Mouse (Mus musculus): ENCODE measurements around the gene Whamm.

Whamm gene

DNA sequence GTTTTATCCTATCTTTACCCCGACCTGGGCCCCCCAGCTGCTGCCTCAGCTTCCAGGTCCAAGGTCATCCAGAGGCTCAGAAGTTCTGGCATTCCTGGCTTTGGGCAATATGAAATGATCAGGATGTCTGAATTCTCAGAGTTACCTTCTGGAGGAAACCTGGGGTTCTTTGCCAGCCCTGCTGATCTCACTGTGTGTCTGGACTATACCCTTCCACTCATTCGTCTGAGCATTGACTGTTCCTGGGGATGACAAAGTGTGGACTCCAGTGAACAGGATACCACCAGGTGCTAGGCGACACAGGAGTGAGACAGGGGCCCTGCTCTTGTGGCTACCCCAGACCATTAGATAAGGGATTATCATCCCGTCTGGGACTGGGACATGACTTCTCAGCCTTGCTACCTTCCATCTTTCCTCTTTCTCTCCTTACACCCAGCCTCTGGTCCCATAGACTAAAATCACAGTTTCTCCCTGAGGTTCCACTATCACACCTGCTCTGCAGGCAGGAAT, 7.5 kb upstream of the Whamm start:
- CTCF ChIA-PET, result interaction anchor here (0.6 kb wide), 1 partner anchor 20 kb away, joined by 4 read pairs; no protein-coding TSS in a partner anchor

GRCm38 (mm10) chr7:81564766-81565165, 6.3 kb upstream of the Whamm start:
- CTCF ChIA-PET, result no interaction called here

DNA sequence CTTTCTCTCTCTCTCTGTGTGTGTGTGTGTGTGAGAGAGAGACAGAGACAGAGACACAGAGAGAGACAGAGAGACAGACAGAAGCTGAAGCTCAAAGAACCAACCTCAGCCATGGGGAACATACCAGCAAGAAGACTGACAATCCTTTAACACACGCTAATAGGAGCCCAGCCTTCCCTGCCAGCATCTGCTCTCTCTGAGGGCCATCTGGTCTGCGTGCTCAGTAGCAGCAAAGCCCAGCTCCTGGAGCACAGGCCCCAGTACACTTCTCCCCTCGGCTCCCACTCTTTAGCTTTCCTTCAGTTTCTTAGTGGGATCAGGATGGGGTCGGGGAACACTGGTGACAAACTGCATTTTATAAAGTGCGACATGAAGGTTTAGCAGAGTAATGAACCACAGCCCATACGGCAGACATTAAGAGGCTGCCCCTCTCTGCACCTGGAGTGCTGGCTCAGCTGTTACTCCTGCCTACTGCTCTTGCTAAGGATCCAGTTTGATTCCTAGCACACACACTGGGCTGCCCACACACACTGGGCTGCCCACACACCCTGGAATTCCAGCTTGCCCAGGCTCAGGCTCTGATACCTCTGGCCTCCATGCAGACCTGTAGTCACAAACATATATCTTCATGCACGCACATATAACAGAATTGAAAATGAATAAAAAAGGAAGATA, 5.5 kb upstream of the Whamm start:
- CTCF ChIA-PET, result interaction anchor here (0.7 kb wide), 1 partner anchor 95 kb away, joined by 3 read pairs; no protein-coding TSS in a partner anchor

GRCm38 (mm10) chr7:81566332-81566731, 4.7 kb upstream of the Whamm start:
- CTCF ChIA-PET, result no interaction called here

- CTCF ChIA-PET, result no interaction called here
Measured at GRCm38 (mm10) chr7:81566892-81567291, 4.2 kb upstream of the Whamm start, which contains the start of gene Fsd2. Gene Fsd2, minus strand, starts transcription at chr7:81566944.

GRCm38 (mm10) chr7:81567396-81567795, 3.7 kb upstream of the Whamm start:
- CTCF ChIA-PET, result interaction anchor here (0.6 to 0.7 kb wide), 2 partner anchors 184 to 1611 kb away, joined by 3 to 4 read pairs; no protein-coding TSS in a partner anchor

- CTCF ChIA-PET, result no interaction called here
Measured at GRCm38 (mm10) chr7:81569851-81570250, 1.2 kb upstream of the Whamm start.

GRCm38 (mm10) chr7:81570271-81570670, 795 bp upstream of the Whamm start:
- CTCF ChIA-PET, result interaction anchor here (0.7 kb wide), 1 partner anchor 46 kb away, joined by 3 read pairs; no protein-coding TSS in a partner anchor

GRCm38 (mm10) chr7:81570752-81571107, 336 bp upstream of the Whamm start:
- CTCF ChIA-PET, result interaction anchor here (0.7 kb wide), 1 partner anchor 47 kb away, joined by 3 read pairs; no protein-coding TSS in a partner anchor

DNA sequence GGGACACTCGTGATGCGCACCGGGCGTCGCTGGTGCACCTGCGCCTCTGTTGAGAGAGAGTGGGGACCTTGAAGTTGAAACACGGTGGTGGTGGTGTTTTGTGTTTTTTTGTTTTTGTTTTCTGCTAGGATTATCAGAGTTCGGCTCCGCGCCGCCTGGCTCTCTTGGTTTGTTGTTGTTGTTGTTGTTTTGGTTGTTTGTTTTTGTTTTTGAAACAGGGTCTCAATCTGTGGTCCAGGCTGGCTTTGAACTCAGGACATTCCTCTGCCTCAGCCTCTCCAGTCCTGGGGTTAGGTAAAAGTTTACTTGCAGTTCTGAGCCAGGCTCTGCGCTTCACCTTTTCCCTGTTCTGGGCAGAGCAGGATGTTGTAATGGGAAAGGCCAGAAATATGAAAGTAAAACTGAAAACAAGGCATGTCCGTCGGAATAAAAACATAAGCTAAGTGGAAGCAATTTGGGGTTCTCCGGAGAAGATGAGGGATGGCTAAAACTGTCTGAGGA, 925 bp downstream of the Whamm start:
- CTCF ChIA-PET, result no interaction called here

DNA sequence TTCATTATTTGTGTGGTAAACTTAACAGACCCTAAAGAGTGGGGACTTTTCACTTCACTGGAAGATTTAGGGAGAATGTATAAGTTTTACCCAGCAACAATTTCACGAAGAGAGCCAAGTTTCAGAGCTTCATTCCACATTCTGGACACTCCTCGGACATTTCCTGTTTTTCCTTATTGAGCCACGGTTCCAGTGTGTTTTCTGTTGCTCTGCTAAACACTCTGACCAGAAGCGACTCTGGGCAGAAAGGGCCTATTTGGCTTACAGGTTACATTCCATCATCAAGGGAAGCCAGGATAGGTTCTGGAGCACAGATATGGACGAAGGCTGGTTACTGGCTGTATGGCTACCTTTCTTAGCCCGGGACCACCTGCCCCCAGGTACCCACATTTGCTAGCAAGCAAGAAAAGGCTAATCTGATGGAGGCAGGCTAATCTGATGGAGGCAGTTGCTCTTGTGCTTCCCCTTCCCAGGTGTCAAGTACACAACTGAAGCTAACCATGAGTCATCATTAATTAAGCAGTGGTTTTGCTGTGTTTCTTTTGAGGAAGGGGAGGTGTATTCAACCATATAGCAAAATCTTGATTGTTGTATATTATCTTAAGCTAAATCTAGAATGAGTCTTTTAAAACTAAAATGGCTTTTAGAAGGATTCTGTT, 1.7 kb downstream of the Whamm start:
- CTCF ChIA-PET, result no interaction called here

DNA sequence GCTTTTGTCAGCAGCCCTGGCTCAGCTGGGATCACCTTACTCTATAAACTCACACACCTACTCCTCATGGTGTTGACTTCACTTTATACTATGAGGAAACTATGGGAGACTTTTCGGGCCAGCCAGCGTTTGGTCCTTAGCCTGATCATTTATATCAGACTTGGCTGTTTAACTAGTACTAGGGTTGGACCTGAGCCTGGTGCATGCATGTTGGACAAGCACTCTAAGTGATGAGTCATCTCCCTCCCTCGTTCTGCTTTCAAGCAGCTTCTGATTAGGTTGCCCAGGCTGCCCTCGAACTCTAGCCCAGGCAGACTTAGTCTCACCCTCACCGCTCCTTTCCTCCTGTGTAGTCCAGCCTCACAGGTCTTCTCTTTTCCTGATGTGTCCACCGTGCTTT, 2.3 kb downstream of the Whamm start:
- CTCF ChIA-PET, result no interaction called here

GRCm38 (mm10) chr7:81573821-81574220, 2.8 kb downstream of the Whamm start:
- CTCF ChIA-PET, result no interaction called here

DNA sequence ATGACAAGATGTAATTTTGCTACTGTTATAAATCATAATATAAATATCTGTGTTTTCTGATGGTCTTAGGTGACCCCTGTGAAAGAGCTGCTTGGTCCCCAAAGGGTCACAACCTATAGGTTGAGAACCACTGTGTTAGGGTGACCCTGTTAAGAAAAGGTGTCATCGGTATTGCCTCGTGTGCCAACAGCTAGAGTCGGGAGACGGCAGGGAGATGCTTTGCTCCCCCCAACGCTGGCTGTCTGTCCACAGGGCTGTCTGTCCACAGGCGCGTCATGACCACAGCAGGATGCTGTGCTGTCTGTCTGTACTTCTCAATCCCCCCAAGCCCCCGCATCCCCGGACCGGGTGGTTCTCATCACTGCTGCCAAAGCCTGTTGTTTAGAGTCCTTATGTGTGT, 4.5 kb downstream of the Whamm start:
- CTCF ChIA-PET, result no interaction called here

- CTCF ChIA-PET, result no interaction called here
Measured at GRCm38 (mm10) chr7:81577872-81578271, 6.8 kb downstream of the Whamm start.

DNA sequence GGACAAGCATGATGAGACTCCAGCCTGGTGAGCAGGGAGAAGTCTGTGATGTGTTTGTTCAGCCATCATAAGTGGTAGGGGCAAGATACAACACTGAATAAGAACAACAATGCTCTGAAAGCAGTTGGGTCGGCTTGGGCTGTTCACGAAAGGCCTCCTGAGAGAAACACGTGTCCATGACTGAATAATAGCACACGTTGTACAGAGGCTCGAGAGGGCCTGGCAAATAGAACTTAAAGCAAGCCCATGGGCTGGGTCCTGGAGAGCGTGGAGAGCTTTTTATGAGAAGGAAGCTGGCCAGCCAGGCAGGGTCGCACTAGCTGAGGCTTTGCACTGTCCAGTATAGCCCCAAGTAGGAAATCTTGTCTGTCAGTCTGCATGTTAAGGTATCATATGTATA, 7.3 kb downstream of the Whamm start:
- CTCF ChIA-PET, result no interaction called here

DNA sequence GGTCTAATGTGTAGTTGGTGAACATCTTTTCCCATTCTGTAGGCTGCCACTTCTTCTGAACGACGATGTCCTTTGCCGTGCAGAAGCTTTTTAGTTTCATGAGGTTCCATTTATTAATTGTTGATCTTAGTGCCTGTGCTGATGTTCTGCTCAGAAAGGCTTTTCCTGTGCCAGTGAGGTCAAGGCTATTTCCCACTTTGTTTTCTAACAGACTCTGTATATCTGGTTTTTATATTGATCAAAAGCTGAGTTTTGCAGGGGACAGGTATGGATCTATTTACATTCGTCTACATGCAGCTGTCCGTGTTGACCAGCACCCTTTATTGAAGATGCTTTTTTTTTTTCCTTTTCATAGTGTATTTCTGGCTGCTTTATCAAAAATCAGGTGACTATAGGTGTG, 8.2 kb downstream of the Whamm start:
- CTCF ChIA-PET, result no interaction called here

DNA sequence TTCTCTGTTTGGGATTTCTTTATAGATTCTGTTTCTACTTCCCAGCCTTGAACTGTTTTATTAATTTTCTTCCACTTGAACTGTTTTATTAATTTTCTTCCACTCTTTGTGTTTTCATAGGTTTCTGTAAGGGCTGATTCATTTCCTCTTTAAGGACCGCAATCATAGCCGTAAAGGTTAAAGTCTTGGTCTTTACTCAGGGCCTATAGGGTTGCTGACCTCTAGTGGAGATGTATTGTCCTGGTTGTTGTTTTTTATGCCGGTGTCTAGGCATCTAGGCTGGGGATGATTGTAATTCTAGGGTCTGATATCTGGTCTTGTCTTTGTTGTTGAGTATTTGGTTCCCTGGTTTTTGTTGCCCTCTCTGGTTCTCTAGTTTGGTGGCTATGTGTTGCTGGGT, 12.4 kb downstream of the Whamm start:
- CTCF ChIA-PET, result interaction anchor here (0.6 kb wide), 1 partner anchor 20 kb away, joined by 4 read pairs; no protein-coding TSS in a partner anchor

GRCm38 (mm10) chr7:81585326-81585725, 14.3 kb downstream of the Whamm start:
- CTCF ChIA-PET, result no interaction called here

GRCm38 (mm10) chr7:81587238-81587637, 16.2 kb downstream of the Whamm start:
- CTCF ChIA-PET, result no interaction called here

- CTCF ChIA-PET, result no interaction called here
Measured at GRCm38 (mm10) chr7:81592686-81593085, 21.6 kb downstream of the Whamm start.

DNA sequence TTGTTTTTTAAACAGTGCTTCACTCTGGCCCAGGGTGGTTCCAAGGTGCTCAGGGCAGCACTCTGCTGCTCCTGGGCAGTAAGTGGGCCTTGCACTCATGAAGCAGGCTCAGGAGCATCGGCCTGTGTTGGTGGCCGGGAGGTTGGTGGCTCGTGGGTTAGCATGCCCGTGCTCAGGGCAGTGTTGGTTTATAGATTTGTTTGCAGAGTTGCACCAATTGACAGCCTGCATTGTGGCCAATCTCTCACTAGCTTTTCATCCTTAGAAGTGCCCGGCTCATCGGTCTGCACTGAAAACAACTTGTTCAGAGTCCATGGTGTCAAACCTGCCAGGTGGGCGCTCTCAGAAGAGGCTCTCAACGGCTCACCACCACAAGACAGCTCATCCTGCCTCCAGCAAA, 22.3 kb downstream of the Whamm start:
- CTCF ChIA-PET, result no interaction called here

DNA sequence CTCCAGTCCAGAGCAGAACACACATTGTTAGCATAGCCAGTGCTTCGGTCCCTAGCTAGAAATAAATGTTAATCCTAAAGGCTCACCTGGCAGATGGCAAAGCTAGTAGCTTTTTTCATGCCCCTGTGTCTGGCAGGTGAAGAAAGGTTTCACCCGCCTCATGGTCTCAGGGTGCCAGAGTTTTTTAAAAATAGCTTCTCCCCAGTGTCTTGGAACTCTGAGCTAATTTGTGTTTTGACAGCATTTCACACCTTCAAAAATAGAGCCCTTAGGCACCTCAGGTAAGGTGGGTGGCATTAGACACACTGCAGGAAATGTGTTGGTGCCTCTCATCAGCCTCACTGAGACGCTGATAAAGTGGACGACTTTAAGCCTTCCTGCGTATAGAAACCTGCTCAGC, 24.0 kb downstream of the Whamm start:
- CTCF ChIA-PET, result no interaction called here

Measured in spleen, embryonic (tissue).